Mouse (Mus musculus) gastrocnemius, adult 2 months (tissue): ENCODE measurements around the gene Prickle4. TPM values are rescaled to one million over a fixed set of nuclear protein-coding genes. Genes with fewer than 3 reads are reported as not detected.

Experiments used
- DNase-seq: peaks from one replicate; pipeline ENCODE4 v3.0.0; 2022
- H3K27ac ChIP-seq: fragments of 200-600 bp; 2 replicates; pipeline ENCODE4 v1.8.1; 2022; ENCODE audit warnings: mild to moderate bottlenecking
- H3K4me3 ChIP-seq: fragments of 200-600 bp; 2 replicates; pipeline ENCODE4 v1.8.1; 2022; ENCODE audit warnings: mild to moderate bottlenecking, moderate library complexity
- CTCF ChIP-seq: fragments of 200-600 bp; IDR thresholded peaks from 2 replicates; pipeline ENCODE4 v1.8.1; 2022; ENCODE audit warnings: antibody characterized with exemption, mild to moderate bottlenecking, moderate library complexity
- intact Hi-C: fragments of 180-260 bp; cut with DNase I; formaldehyde crosslinking; loops from one replicate; pipeline ENCODE4 v1.15.1; 2025
- long read RNA-seq, 2 experiments: library from polyadenylated mRNA; stranded (forward); transcript quantifications; one replicate each; pipeline ENCODE4 v2.0.0; 2021
- total RNA-seq, 2 experiments: library from RNA; stranded (reverse); gene quantifications; 2 replicates each; pipeline ENCODE4 v1.2.3; 2021

Prickle4 gene
- 1 to 10 TPM; 2.6 to 3.7 TPM for total RNA-seq
- long read RNA-seq, experiment 1 = 0 reads
- long read RNA-seq, experiment 2 = 0 reads

DNA sequence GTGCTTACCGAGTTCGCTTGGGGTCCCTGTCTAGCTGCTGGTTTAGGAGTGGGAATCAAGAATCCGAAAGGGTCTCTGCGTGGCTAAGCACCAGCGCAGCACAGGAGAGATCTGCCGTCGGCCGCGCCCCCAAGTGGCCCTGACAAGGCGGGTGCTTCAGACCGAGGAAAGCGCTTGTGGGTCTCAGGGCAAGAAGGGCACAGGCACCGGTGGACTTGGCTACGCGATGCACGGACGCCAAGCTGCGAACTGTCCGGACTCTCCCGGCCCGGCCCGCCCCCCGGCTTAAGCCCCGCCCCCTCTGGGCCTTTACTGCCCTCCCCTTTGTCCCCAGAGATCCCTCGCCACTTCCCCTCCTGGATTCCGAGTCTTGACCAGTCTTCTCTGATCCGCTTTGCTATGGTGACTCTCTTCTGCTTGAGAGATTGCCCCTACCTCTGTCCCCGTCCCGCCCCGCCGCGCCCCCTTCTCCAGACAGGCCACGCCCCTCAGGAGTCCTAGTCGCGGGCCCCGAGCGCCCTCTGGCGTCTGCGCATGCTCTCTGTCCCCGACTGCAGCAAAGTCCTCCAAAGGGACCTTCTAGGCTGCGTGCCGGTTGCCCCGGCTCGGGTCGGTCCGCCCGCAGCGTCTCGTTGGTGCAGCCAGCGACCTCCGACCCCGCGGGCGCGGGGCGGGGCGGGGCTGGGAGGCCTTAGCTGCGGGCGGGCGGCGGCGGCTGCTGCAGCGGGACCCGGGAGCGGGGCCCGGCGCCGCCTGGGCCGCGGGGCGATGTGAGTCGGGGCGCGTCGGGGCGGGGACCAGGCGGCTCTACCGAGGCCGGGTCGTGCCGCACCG lies at the start of gene Prickle4:
Gene Prickle4 (minus strand): TSS at position 234 of the 834 bp plus-strand sequence.
- peak; percentile 99 for DNase-seq
- peak; percentile 80 for TF ChIP-seq CTCF
- intact Hi-C loops = loop anchor here (5.0 to 10.0 kb wide), 2 partner anchors 187 to 330 kb away; partner anchors contain the start of genes Ccnd3 and Mrps10
- Histone ChIP-seq H3K4me3 (peak within 1 kb of the TSS; percentile 89), H3K27ac (peak within 1 kb of the TSS; percentile 88)

DNA sequence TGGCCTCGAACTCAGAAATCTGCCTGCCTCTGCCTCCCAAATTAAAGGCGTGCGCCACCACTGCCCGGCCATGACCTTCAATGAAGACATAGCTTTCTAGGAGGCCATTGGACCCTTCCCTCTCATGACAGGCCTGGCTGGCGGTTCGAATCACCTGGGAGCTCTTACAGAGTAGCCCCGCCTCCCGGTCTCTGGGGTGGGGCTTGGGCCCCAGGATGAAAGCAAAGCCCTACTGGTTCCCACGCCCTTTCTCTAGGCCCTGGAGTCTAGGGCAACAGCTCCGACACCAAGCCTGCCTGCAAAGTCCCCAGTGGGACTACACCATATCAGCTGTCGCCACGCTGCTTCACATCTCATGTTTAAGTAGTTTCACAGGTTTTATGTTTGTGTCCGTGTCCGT lies 49.5 kb upstream of the Prickle4 start:
- no peak for TF ChIP-seq CTCF
- peak; percentile 24 for DNase-seq
- Histone ChIP-seq H3K27ac (peak overlapping the region; percentile 54), H3K4me3 (no peak overlapping the region)
- intact Hi-C loops = no loop called here

DNA sequence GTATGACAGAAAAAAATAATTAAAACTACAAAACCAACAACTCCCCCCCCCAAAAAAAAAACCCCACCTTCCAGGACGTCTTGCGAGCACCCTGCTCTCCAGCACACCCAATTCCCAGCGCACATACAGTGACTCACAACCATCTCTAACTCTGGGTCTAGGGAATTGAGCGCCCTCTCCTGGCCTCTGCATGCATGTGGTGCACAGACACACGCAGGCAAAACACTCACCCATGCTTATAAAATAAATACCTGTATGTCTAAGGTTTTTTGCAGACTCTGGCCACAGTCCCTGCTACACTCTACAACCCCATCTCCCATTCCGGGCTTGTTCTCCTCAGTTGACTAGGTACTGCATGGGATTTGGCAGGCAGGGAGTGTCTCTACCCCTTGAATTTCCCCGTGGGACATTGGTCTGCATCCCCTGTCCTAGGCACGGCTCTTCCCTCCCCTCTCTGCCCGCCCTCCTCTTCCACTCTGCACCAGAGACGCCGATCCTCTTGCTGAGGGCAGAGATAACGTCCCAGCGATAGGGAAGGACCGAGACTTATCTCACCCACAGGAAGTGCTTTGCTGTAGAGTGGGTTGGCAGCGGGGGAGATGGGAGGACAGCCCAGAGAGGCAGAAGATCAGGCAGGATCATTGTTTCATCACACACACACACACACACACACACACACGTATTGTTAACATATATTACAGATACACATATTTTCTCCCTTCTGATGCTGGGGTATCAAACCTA lies 48.6 kb upstream of the Prickle4 start:
- peak; percentile 47 for TF ChIP-seq CTCF
- peak overlapping the region; percentile 65 for H3K27ac ChIP-seq
- intact Hi-C loops = no loop called here
- peak; percentile 29 for DNase-seq
- H3K4me3 ChIP-seq = no peak overlapping the region

DNA sequence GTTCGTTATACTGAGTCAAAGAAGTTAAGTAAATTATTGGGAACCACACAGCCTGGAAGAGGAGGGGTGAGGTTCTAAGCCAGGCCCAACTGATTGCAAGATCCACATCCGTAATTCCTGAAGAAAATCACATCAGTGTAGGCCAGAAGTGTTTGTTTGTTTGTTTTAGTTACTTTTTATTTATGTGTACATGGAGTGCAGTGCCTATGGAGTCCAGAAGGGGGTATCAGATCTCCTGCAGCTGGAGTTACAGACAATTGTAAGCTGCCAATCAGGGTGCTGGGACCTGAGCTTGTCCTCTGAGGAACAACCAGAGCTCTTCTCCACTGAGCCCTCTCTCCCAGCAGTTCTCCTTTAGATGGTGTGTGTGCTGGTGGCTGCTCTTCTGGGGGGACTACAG lies 45.6 kb upstream of the Prickle4 start:
- intact Hi-C loops = no loop called here
- H3K4me3 ChIP-seq = peak overlapping the region; percentile 97
- H3K27ac ChIP-seq = peak overlapping the region; percentile 99
- peak; percentile 19 for DNase-seq
- TF ChIP-seq CTCF = peak; percentile 39

DNA sequence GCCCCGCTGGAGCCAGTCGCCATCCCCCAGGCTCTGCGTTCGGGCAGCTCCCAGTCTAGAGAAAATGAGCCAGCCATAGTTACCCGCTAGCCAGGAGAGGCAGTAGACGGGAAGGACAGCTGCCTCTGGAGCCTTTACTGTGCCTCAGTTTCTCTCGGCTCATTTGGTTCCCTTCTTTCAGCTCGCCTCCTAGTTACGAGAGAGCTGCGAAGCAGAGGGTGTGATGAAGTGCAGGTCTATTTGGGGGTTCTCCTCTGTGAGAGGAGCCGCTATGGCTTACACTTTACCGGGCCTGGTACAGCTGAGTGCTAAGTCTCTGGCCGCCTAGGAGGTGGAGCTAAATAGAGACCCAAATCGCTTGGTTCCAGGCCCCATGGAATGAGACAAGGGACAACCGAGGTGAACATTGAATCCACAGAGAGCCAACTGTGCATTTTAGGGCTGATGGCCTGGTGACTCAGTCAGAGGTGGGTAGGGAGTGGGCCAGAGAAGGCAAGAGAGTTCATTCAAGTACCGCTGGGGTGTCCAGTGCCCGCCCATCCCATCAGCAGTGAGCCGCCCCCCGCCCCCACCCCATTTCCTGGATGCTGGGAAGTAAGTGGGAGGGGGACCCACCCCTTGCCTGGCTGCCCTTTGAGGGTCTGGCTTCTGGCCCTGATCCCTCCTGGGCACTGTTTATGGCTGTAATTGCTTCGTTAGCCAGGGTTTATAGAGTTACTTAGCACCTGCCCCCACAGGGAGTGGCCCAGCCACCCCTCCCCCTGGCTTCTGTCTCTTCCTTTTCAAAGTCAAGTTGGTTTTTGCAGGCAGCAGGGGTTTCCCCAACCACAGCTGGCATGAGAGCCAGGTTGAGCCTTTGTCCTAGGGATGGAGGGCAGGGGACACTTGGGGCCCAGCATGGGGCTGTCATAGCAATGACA lies 44.6 kb upstream of the Prickle4 start:
- H3K27ac ChIP-seq = peak overlapping the region; percentile 99
- DNase-seq = peak; percentile 62
- no peak for TF ChIP-seq CTCF
- H3K4me3 ChIP-seq = peak overlapping the region; percentile 97
- intact Hi-C loops = loop anchor here (2.0 to 5.0 kb wide), 2 partner anchors 22 to 33 kb away; no protein-coding TSS in a partner anchor

DNA sequence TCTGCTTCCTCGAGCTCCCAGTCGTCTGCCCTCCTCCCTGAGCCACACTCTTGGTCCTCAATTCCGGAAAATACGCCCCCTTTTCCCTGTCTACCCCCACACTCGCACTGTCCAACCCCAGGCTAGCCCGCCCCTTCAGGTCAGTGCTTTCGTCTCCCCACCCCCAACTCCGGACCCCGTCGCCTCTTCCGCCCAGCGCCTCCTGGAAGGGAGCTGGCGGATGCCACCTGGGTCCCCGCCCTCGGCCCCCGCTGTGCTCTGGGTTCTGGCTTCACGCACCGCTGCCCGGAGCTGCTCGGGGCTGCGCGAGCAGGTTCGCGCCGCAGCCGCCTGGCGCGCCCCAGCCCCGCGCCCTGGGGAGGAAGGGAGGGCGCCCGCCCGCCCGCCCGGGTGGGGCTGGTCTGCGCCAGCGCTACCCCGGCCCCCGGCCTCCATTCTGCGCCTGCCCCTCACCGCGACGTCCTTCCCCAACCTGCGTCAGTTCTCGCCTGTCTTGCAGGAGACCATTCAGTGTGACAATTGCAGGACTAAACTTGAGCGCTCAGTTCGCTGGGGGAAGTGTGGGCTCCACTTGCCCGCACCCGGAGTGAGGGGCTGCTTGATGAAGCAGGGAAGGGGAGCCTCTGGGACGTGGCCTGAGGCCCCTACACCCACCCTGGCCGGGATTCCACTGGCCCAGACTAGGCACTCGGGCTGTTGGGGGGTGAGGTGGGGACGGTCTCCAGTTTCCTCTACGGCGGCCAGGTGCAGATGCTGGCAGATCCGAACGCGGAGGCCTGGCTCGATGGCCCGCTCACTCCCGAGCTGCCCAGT lies 43.7 kb upstream of the Prickle4 start:
- H3K4me3 ChIP-seq = peak overlapping the region; percentile 97
- intact Hi-C loops = loop anchor here (2.0 to 5.0 kb wide), 2 partner anchors 23 to 34 kb away; no protein-coding TSS in a partner anchor
- no peak for TF ChIP-seq CTCF
- peak; percentile 91 for DNase-seq
- peak overlapping the region; percentile 99 for H3K27ac ChIP-seq

DNA sequence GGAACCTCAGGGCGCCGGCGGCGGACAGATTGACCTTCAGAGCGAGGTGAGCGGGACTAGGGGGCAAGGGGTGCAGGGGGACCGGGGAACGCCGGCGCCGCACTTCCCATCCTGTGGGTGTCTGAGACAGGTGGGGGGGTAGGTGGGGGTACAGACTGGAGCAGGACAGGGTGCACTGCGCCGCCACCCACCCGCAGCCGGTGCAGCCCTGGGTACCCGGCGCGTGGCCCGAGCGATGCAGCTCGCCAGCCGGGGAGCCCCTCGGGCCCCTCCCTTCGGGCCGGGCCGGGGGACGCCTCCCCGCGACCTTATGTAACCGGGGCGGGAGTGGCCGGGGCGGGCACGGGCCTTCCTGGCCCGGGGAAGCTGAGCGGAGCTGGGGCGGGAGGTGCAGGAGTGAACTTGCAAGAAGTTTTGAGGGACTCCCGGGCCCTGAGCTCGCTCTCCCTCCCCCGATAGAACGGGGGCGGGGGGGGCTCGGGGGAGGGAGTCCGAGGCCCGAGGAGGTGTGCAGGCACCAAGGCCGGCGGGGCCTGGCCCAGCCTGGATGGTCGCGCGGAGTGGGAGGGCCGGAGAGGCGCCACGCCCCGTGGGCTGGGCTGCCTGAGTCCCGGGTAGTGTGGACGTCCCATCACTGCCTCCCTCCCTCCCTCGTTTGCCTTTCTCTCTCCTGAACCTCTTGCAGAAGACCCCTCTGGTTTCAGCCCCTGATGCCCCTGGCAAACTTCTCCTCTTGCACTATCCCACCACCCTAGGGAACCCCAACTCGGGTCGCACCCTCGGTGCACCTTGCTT lies 42.9 kb upstream of the Prickle4 start:
- no peak for TF ChIP-seq CTCF
- Histone ChIP-seq H3K27ac (peak overlapping the region; percentile 99), H3K4me3 (peak overlapping the region; percentile 97)
- DNase-seq = peak; percentile 96
- intact Hi-C loops = loop anchor here (2.0 to 5.0 kb wide), 2 partner anchors 23 to 35 kb away; no protein-coding TSS in a partner anchor

DNA sequence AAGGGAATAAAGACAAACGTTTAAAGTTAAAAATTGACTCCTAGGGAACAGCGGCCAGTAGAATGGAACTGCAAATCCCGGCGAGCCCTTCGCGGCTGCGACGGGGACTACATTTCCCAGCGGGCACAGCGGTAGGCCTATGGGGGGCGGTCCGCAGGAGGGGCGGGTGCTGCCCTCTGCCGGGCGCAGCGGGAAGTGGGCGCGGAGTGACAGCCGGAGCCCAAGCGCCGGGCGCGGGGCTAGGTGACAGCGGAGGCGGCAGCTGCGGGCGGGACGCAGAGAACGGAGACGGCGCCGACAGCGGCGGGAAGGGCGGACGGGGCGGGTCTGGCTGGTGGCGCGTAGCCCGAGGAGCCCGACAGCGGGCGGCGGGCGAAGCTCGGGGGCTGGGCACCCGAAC lies 42.3 kb upstream of the Prickle4 start, which contains the start of gene Tfeb:
Gene Tfeb (plus strand): TSS at position 175 of the 400 bp plus-strand sequence.
- DNase-seq = peak; percentile 98
- Histone ChIP-seq H3K4me3 (peak within 1 kb of the TSS; percentile 97), H3K27ac (peak within 1 kb of the TSS; percentile 99)
- no peak; the same call in 1 of the 2 replicates for TF ChIP-seq CTCF
- intact Hi-C loops = loop anchor here (5.0 kb wide), 1 partner anchor 35 kb away; no protein-coding TSS in a partner anchor

DNA sequence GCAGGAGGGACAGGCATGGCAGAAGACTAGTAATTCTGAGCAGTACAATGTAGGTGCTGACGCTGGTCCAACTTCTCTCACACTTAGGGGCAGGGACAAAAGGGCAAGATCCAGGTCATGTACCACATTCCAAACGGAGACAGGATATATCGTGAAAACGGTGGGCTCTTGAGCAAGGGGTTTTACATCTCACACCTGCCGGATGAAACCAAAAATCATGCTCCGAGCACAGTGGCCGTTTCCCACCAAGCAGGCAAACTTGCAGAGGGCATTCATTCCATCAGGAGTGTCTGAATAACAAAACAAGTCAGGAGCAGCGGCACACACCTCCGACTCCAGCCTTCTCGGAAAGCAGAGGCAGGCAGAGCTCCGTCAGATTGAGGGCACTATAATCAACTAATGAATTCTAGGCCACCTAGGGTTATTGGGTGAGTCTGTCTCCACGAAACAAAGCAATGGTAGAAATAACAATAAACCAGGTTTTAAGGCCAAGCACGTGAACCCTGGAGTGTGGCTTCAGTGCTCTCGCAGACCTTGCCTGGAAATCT lies 41.1 kb upstream of the Prickle4 start:
- no peak for DNase-seq
- no peak overlapping the region for H3K4me3 ChIP-seq
- TF ChIP-seq CTCF = no peak
- intact Hi-C loops = loop anchor here (2.0 to 5.0 kb wide), 2 partner anchors 37 to 39 kb away; no protein-coding TSS in a partner anchor
- H3K27ac ChIP-seq = no peak overlapping the region
